Mouse (Mus musculus) 3T3-L1 (cell line): ENCODE data around the gene Smim27.

Source experiments
- DNase-seq: peaks from one replicate; pipeline ENCODE4 v3.0.0-alpha.2; 2015; ENCODE audit warnings: low read depth, low spot score

Gene Smim27

DNA sequence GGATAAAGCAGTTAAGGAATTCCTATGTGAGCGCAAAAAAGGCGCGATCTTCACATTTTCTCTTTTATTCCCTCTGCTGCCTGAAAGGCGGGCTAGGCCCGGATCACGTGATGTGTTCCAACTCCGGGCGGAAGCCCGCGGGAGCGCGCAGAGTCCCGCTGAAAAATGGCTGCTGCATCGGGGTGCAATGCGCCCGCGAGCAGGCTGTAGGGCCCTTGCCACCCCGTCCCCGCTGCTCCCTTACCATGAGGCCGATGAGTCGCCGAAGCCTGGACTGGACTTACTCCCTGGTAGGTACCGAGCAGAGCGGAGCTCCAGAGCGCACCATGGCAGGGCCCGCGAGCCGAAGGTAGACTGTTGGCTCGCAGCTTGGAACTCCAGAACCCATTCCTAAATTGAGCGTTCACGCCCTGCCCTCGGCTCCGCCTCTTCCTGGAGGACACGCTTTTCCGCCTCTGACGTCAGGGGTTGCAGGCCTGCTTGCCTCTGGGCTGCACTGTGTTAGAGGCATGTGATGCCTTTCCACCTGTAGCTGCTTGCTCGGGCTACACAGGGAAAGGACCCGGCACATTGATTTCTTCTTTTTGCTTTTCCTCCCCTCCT lies at the start of gene Smim27, which contains the start of gene Topors:
TSS of gene Smim27 (plus strand) at position 150 of the 603 bp plus-strand sequence.
TSS of gene Topors (minus strand) at position 421 of the 603 bp plus-strand sequence.
- peak; percentile 98 for DNase-seq

DNA sequence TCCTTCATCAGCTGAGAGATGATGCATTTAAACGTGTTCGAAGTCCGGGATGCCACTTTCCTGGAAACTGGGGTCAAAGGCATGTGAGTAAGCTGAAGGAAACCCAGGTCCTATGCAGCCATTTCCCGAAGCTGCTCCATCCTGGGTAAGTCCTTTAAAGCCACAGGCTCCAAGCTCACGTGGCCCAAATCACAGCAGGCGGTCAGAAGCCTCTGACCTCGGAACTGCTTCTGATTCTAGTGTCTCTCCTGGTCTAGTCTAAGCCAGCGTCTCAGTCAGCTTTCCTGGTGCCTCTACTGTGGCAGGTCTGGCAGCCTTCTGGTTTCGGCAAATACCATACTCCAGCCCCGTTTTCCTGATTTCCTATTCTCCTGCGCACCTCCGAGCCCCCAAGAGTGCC lies 48.9 kb upstream of the Smim27 start:
- no peak for DNase-seq

GRCm38 (mm10) chr4:40221004-40221760 lies 48.2 kb upstream of the Smim27 start:
- no peak for DNase-seq

DNA sequence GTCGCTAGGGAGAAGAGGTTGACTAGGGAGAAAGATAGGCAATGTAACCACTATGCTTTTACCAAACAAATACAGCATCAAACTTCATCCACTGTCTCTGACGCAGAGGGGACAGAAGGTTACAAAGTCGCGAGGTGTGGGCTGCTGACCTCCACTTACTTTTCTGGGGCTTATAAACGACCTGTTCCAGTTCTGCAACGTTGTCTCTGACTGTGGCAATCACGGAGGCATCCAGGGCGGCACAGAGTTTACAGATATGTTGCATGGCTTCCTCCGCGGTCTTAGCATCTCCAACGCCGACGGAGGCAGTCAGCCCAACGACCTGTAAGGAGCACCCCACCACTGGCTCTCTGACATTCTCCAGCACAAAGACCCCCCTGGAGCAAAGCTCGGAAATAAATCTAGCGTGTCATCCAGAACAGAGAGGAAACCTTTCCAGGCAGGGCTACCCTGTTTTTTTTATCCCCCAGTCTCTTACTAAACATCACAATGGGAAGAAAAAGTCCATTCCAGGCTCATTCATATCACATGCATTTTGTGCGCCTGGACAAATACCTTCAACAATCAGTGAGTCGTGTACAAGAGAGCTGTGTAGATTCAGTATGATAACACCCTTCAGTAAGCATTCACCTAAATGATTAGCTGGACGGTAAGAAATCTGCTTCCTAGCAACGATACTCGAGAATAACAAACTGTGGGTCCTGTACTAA lies 47.3 kb upstream of the Smim27 start:
- no peak for DNase-seq

DNA sequence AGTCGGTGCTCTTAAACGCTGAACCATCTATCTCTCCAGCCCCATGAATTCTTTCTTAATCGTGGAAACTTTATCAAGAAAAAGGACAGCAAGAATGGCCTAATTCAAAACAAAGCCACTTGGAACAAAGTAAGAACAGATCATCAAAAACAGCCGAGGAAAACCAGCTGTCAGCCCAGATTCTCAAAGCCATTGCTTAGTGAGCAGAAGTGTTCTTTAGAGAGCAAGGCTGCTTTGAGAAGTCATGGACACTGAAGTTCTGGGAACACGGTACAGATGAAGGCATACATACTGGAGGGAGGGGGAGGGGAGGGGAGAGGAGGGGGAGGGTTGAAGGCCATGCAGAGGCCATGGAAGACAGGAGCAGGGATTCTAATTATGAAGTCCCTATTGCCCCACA lies 43.3 kb upstream of the Smim27 start:
- DNase-seq = no peak

DNA sequence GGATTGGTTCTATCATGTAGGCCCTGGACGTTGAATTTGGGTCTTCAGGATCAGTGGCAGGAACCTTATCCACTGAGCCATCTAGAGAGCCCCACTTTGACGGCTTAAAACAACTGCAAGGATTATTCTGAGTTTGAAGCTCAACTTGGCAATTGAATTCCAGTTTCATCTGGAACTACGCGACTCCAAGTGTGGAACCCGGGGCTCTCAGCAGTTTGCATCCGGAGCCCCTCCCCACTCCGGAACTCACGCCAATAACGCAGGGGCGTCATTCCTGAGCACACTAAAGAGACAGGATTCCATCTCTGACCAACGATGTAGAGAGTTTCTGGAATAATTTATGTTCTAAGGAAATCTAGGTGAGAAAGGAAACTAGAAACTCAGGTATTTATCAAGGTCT lies 42.2 kb upstream of the Smim27 start:
- no peak for DNase-seq

GRCm38 (mm10) chr4:40227886-40228285 lies 41.5 kb upstream of the Smim27 start:
- DNase-seq = no peak

DNA sequence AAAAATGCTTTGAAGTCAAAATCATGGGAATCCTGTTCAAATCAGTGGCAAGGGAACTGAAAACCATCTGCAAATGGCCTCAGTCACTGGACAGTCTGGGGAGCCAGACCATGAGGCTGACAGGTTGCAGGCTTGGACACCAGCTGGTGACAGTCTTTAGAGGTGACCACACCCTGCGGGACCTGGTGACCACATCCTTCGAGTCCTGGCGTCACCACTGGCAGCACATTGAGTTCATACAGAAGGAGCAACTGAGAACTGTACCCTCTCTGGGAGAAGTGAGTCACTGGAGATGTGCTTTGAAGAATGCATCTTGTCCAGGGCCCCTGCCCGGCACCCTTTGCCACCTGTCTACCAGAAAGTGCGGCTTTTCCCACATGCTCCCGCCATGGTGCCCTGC lies 39.7 kb upstream of the Smim27 start:
- no peak for DNase-seq

DNA sequence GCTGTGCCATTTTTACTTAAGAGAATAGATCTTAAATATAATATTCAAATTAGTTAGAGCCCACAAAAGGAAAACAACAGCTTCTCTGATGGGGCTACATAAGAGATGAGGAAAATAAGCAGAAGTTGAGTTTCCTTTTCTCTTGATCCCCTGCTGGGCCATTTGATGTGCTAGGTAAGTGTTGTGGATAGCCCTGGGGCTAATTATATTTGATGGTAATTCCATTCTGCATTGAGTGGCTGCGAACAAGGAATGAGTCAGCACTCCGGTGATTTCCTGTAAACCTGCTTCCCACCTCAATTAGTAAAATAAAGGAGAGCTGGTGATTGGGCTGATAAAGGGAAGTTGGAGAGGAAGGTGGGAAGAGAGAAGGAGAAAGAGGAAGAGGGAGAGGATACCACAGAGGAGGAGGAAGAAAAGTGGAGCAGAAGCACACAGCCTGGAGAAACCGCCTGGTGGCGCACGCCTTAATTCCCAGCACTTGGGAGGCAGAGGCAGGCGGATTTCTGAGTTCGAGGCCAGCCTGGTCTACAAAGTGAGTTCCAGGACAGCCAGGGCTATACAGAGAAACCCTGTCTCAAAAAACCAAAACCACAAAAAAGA lies 36.2 kb upstream of the Smim27 start:
- DNase-seq = no peak

DNA sequence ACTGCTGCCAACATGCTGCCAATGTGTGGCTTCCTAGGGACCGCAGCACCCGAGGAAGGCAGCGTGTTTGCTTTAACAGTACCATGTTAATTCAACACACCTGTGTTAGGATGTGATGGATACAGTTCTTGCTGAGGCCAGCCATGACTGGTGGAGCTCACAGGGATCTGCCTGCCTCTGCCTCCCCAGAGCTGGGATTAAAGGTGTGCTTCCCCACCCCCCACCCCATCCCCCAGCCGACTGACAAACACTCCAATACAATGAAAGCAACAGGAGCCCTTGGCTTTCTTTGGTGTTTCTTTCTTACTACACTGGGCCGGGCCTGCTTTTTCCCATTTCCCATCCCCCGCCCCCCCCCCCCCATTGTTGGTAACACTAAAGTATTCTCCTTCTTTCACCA lies 35.1 kb upstream of the Smim27 start:
- no peak for DNase-seq

DNA sequence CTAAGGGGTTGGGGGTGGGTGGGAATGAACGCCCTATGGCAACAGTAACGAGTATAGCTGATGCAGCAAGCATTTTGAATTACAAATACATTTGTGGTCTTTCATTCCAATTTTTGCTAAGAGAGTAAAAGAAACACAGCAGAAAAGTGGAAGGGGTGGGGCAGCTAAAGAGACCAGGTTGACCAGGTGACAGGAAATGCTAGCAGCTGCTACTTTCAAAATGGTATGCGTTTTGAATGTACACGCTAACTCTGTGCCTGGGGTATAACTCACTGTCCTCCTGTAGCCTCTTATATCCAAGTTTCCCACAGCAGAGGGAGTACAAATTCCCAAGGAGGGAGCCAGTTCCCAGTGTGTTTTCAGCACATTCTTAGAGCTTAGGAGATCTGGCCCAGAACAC lies 32.5 kb upstream of the Smim27 start:
- DNase-seq = no peak

- peak; percentile 81 for DNase-seq
Measured at GRCm38 (mm10) chr4:40238483-40239408, 30.6 kb upstream of the Smim27 start.

DNA sequence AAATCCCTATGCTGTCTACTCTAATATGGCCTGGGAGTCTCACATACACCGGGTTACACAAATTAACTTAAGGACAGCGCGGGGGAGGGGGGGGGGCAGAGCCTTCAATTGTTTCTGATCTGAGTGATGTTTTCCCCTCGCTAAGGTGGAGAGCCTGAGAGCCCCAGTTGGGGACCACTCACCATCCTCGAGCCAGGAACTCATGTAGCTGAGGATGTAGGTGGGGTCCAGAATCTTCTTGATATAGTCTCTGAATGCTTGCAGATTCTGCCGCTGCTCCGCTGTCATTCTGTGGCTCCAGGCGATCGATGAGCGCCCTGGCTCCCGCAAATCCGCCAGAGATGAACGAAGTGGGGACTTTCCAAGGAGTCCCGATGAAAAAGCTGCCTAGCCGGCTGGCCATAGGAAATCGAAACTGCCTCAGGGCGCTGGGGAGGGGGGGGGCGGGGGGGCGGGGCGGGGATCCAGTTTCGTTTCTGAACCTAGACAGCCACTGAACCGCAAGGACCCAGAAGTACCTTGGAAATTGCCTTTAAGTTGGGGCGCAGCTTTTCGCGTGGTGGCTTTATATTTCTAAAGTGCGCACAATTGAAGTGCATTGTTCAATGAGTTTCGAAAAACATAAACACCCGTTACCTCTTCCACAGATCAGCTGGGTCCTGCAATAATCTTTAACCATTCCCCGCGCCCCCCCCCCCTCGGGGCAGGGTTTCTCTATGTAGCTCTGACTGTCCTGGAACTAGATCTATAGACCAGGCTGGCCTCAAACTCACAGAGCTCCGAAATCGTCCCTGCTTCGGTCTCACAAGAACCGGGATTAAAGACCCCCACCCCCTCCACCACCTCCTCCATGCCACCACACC lies 29.7 kb upstream of the Smim27 start, which contains the start of gene Ddx58:
TSS of gene Ddx58 (minus strand) at position 420 of the 863 bp plus-strand sequence.
- DNase-seq = peak; percentile 68

- DNase-seq = peak; percentile 20
Measured at GRCm38 (mm10) chr4:40240272-40240744, 29.1 kb upstream of the Smim27 start.

- no peak for DNase-seq
Measured at GRCm38 (mm10) chr4:40241928-40242327, 27.5 kb upstream of the Smim27 start.

DNA sequence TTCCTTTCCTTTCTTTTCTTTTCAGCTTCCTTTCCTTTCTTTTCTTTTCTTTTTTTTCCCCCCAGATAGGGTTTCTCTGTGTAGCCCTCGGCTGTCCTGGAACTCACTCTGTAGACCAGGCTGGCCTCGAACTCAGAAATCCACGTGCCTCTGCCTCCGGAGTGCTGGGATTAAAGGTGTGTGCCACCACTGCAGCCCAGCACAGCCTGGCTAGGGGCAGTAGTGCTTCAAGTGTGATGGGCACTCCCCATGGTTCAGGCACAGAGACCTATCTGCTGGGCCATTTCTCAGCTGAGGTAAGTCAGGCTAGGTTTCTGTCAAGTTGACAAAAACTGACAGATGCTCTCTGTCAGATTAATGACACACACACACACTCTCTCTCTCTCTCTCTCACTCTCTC lies 26.4 kb upstream of the Smim27 start:
- no peak for DNase-seq

DNA sequence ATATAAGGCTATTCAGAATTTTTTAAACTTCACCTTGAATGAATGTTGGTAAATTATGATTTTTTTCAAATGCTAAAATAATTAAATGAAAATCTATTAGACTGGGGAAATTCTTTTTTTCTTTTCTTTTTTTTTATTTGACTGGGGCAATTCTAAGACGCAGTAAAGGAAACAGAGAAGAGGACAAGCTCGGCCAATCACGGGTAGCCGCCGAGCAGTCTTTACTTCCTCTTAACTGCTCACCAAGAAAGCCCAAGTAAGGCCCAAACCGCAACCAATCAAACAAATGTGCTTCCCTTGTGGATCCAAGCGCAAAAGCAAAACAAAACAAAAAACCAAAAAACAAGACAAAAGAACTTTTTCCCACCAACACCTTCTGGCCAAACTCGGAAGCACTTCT lies 25.3 kb upstream of the Smim27 start:
- no peak for DNase-seq

- DNase-seq = no peak
Measured at GRCm38 (mm10) chr4:40250984-40251383, 18.4 kb upstream of the Smim27 start.

DNA sequence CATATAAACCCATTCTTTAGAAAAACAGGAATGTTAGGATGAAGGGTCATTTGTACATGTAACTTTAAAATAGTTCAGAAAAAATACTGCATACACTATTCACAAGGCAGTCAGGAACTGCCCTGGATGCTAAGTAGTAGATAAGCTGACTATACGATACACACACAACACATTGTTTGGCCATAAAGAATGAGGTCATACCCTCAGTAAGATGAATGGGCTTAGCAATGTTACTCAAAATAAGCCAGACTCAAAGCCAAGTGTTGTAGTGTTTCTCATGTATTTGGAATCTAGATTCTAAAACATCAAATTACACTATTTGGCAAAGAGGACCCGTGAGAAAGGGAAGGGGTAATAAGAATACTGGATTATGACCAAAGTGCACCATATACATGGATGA lies 15.6 kb upstream of the Smim27 start:
- peak; percentile 33 for DNase-seq
